Mouse (Mus musculus) E14TG2a.4 (cell line): ENCODE results near the gene 9530077C05Rik.

Source experiments
- CTCF ChIP-seq: conservative IDR thresholded peaks from 2 replicates; pipeline ENCODE4 v1.5.1; 2014; ENCODE audit warnings: low read length
- NANOG ChIP-seq: IDR thresholded peaks from 2 replicates; pipeline ENCODE4 v1.6.1; 2014; ENCODE audit warnings: borderline replicate concordance, low read length, mixed read lengths

- TF ChIP-seq CTCF = no peak
- no peak for TF ChIP-seq NANOG
Observed at GRCm38 (mm10) chr9:22385890-22386289, 25.4 kb upstream of the 9530077C05Rik start.
